Mouse (Mus musculus): Measurements from ENCODE around the gene Gcnt4.

Gcnt4 gene

GRCm38 (mm10) chr13:96945748-96946147, 21.3 kb downstream of the Gcnt4 start:
- in situ Hi-C loops (cut with MboI; ENCODE audit: low sequenced_read_pairs), result no loop called here

DNA sequence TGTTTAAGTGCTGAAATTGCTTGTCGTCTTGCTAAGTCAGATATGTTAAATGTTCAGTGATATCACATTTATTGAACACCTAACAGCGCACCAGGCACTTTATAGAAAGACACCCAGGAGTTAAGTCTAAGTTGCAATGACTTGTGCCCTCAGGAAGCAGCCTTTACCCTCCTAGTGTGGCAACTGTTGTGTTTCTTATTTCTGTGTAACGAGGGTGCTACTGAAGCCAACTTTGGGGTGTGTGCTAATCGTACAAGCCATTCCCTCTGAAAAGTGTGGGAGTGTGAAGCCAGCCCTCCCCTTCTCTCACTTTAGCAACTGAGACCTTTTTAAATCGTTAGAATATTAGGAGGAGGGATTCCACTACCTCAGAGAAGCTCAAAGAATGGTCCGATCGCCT, 23.2 kb downstream of the Gcnt4 start:
- in situ Hi-C loops (cut with MboI; ENCODE audit: low sequenced_read_pairs), result no loop called here

DNA sequence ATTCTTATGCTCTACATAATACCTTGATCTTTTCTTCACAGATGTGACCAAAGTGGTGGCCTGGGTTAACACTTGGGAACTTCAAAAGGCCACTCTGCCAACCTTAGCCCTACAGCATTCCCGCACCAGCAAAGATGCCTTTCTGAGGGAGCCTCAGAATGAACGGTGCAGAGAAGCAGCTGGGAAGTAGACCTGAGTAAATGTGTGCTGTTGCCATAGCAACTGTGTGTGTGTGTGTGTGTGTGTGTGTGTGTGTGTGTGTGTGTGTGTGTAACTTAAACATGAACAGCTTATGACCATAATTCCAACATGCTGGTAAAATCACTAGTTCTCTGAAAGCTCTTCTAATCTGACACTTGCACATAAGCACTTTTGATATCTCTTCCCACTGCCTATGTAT, 27.4 kb downstream of the Gcnt4 start:
- in situ Hi-C loops (cut with MboI; ENCODE audit: low sequenced_read_pairs), result no loop called here

GRCm38 (mm10) chr13:96956466-96956865, 32.0 kb downstream of the Gcnt4 start:
- in situ Hi-C loops (cut with MboI; ENCODE audit: low sequenced_read_pairs), result no loop called here

- in situ Hi-C loops (cut with MboI; ENCODE audit: low sequenced_read_pairs), result no loop called here
Observed at GRCm38 (mm10) chr13:96960019-96960418, 35.5 kb downstream of the Gcnt4 start.

GRCm38 (mm10) chr13:96961366-96962157, 37.1 kb downstream of the Gcnt4 start:
- in situ Hi-C loops (cut with MboI; ENCODE audit: low sequenced_read_pairs), result no loop called here

GRCm38 (mm10) chr13:96962801-96963200, 38.3 kb downstream of the Gcnt4 start:
- in situ Hi-C loops (cut with MboI; ENCODE audit: low sequenced_read_pairs), result no loop called here

- in situ Hi-C loops (cut with MboI; ENCODE audit: low sequenced_read_pairs), result no loop called here
Observed at GRCm38 (mm10) chr13:96964981-96965380, 40.5 kb downstream of the Gcnt4 start.

DNA sequence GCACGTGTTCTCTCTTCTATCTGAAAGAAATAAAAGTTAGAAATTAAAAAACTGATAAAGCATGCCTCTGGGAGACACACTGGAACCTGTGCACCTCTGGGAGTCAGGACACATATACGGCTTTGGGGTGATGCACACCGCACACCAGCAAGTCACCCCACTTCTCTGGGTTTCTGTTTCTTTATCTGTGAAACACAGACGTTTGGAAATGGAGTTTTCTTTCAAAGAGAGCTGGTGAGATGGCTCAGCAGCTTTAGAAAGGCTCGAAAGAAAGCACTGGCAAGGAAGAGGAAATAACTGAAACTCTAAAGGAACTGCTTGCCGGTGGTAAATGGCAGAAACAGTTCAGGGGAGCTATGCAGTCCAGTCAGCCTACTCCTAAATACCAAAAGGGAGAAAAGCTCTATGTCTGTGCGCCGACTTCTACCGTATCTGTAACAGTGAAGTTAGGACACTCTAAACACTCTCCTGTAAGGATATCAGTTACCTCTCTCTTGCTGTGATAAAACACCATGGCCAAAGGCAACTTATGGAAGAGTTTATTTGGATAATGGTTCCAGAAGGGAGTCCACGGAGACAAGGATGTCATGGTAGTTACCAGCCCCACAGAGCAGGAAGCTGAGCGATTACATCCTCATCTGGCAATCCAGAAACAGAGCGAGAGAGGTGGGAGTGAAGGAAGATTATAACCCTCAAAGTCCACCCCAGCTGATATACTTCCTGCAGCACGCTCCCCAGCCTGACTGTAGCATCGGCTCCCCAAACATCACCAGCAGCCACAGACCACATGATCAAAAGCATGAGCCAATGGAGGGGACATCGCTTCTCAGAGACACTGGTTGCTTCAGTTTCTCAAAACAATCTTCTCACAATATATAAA, 42.0 kb downstream of the Gcnt4 start:
- in situ Hi-C loops (cut with MboI; ENCODE audit: low sequenced_read_pairs), result no loop called here

DNA sequence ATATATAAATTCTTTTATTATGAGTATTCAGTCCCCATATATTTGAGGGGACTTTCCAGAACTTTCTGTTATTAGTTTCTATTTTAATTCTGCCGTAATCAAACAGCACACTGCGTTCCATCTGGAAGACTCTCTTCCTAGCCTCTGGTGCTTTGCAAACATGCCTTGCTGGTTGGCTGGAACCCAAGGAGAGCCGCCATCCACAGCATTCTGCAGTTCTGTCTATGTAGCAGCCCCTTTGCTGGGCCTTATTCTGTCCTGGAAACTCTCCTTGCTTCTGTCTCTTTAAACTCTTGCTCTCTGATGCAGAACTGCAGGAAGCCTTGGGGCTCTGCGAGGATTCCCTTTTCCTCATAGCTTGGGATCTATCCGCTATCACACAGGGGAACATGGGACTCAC, 42.6 kb downstream of the Gcnt4 start:
- in situ Hi-C loops (cut with MboI; ENCODE audit: low sequenced_read_pairs), result no loop called here

DNA sequence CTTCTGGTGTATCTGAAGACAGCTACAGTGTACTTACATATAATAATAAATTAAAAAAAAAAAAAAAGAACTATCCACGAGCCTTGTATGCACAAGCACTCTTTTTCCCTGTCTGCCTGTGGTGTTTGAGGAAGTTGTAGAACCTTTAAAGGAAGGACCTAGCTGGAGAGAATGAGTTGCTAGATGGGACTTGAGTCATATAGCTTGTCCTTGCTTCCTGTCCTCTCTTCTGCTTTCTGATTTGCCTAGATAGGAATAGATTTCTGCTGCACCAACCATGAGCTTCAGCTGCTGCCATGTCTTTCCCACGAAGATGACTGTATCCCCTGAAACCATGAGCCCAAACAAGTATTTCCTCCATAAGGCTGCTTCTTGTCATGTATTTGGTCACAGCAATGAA, 43.3 kb downstream of the Gcnt4 start:
- in situ Hi-C loops (cut with MboI; ENCODE audit: low sequenced_read_pairs), result no loop called here

DNA sequence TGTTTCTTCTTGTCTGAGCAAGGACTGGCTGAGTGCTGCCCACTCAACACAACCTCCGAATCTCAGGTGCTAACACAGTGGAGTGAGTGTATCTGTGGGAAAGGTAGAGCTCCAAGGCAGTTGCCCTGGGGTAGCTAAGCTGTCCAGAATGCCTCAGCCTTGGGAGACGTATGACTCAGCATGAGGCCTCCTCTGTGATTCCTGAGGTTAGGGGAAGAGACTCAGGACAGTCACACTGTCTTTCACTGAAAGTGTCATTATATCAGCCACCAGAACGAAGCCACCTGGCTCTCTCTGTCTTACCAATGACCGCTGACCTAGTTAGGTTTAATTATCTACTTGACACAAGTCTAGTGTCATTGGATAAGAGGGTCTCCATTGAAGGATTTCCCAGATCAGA, 46.6 kb downstream of the Gcnt4 start:
- in situ Hi-C loops (cut with MboI; ENCODE audit: low sequenced_read_pairs), result no loop called here

GRCm38 (mm10) chr13:96971861-96972282, 47.4 kb downstream of the Gcnt4 start:
- in situ Hi-C loops (cut with MboI; ENCODE audit: low sequenced_read_pairs), result no loop called here

- in situ Hi-C loops (cut with MboI; ENCODE audit: low sequenced_read_pairs), result no loop called here
Observed at GRCm38 (mm10) chr13:96973318-96973717, 48.8 kb downstream of the Gcnt4 start.

DNA sequence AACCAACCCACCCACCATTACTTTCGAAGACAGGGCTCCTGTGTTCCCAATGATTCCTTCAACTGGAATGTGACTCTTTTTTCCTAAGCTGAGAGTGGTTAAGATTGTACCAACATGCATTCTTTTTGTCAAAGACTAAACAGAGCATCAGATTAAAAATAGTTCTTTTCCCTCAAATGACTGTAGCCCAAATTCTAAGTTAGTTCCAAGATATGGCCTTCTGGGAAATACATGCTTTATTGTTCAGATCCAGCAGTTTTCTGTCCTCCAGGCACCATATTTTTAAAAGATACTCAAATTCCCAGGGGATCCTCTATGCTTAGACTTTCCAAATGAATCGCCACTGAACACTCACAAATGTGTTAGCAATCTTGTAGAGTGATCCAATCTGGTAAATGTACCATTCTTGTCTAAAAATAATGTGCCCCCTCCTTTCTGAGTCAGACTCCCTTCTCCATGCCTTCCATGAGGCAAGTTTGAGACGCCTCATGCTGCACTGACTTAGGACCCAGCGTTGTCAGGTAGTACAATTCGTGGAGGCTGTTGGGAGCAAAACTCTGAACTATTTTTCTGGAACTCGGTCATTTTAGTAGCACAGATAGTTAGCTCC, 52.6 kb downstream of the Gcnt4 start:
- in situ Hi-C loops (cut with MboI; ENCODE audit: low sequenced_read_pairs), result no loop called here

DNA sequence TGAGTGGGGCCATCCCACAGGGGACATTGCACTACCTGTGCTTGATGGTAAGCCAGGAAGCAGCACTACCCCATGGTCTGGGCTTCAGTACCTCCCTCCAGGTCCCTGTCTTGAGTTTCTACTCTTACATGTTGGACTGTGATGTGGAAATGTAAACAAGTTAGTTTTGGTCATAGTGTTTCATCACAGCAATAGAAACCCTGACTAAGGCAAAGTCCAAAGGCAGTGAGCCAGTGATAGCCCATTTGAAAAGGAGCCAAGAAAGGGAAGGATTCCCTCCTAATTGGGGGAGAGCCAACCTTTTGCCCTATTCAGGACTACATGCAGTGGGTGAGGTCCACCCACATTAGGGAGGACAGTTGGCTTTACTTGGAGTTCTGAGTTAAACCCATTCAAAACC, 56.1 kb downstream of the Gcnt4 start:
- in situ Hi-C loops (cut with MboI; ENCODE audit: low sequenced_read_pairs), result no loop called here

DNA sequence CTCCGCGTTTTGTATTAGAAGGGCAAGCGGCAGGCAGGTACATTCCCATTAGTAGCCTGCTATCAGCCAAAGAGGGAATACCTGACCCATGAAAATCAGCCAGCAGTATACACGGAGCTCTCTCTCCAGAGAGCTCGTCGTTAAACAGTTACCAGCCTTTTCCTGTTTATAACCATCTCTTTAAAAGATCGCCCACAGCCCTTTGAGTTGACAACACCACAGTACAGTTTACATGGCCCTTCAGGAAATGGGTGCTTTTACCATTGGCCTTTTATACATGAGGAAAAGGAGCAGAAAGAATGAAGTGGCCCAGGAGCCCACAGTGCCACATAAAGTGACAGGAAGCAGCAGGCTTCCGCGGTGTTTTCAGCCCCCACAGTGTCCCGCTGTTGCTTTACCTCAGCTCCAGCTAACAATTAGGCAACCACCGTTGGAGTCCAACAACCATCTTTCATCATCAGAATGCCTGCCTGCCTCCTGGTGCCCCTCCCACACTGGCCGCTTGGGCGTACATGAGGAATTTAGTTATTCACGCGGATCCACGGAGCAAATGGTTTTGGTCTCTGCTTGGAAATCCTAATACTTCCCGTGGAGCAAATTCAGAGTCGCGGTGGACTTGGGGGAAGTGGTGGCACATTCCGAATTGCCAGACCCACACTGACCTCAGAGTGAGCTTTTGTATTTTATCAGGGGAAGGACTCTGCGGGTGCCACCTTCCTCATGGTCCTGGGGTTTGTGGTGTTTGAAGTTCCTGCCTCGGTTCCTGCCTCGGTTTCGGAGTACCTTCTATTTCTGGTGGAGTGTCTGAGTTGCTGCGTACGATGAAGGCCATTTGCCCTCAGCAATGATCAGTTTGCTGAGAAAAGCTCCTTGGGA, 59.0 kb downstream of the Gcnt4 start:
- in situ Hi-C loops (cut with MboI; ENCODE audit: low sequenced_read_pairs), result no loop called here

DNA sequence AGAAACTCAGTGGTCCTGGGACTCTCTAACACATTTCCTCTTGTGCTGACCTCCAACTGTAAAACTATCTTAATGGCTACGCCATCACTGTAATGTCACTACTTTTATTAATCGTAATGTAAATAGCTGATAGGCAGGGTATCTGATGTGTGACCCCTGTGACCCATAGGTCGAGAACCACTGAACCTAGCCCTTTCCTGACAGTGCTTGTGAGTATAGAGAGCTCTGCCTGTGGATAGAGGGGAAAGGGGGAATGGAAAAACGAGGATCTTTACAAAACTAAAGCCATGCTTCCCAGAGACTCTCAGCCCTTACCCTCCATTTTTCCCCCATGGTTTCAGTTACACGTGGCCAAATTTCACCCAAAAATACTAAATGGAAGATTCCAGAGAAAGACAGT, 60.2 kb downstream of the Gcnt4 start:
- in situ Hi-C loops (cut with MboI; ENCODE audit: low sequenced_read_pairs), result no loop called here

DNA sequence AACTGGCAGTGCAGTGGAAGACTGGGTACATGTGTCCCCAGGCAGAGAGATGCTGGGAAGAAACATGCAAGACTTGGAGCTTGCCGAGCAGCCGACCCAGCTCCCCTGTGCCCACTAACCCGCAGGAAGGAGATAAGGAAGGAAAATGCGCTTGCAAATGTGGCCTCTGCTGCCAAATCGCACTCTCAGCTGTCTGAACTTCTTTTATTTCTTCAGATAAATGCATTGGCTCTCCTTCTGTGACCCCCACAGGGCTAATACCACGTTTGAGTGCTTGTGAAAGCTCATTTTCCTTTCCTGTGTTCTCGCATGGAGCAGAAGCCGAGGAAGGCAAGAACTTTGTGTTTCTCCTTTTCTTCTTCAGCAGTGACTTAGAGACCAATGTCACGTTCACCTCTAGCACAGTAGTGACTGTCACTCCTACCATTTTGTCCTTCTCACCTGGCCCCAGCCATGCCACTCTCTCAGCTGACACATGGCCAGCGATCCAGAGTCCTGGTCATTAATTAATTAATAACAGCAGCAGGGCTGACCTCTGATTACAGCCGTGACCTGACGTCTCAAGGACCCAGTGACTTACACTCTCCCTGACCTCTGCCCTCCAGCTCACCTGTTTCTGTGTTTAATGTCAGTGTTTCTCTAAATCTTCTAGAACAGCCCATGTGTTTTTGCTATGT, 61.2 kb downstream of the Gcnt4 start:
- in situ Hi-C loops (cut with MboI; ENCODE audit: low sequenced_read_pairs), result no loop called here

DNA sequence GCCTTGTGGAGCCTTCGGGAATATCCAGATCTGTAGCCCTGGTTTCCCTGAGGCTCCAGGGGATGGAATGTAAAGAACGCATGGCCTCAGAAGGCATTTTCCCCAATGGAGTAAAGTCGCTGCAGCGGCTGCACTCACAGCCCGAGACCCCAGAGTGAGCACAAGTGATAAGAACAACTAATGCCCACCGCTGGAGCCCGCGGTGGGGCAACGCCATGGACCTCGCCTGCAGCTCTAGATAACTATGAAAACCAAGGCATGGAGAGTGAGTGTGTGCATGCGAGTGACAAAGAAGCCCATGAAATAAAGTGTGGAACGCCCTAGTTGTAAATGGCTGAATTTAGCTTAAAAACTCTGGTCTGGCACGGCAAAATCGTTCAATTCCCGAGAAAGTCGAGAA, 64.6 kb downstream of the Gcnt4 start:
- in situ Hi-C loops (cut with MboI; ENCODE audit: low sequenced_read_pairs), result no loop called here

Data from CH12F3 (cell line).